Mouse (Mus musculus) CH12.LX (cell line): ENCODE measurements around the gene Acot7.

Experiments
- MAFK ChIP-seq: IDR thresholded peaks from 2 replicates; pipeline ENCODE4 v1.6.1; 2011; ENCODE audit warnings: low read length, improper control_type of control experiment; ENCODE audit not compliant: insufficient replicate concordance
- POLR2A ChIP-seq: IDR thresholded peaks from 2 replicates; pipeline ENCODE4 v1.6.1; 2011; ENCODE audit warnings: low read depth, mild to moderate bottlenecking, improper control_type of control experiment, low read length
- ZKSCAN1 ChIP-seq: IDR thresholded peaks from 2 replicates; pipeline ENCODE4 v1.6.1; 2012; ENCODE audit warnings: low read depth, inconsistent platforms, low read length, improper control_type of control experiment, borderline replicate concordance

- TF ChIP-seq MAFK (no peak), POLR2A (no peak), ZKSCAN1 (no peak)
These were observed 1.3 kb upstream of the Acot7 start for GRCm38 (mm10) chr4:152176638-152177037.
